Mouse (Mus musculus): ENCODE results near the gene Otoa. TPM values are rescaled to one million over a fixed set of nuclear protein-coding genes. Genes with fewer than 3 reads are reported as not detected.

The Otoa gene
- polyA plus RNA-seq, 1 experiment from 2014 or later: 0.04 TPM

- no peak for TF ChIP-seq CTCF (IDR thresholded peaks at IDR 0.05; ENCODE audit: low read depth)
- no peak for TF ChIP-seq EP300 (IDR thresholded peaks at IDR 0.05; ENCODE audit: low read depth)
- no peaks in the 10 kb centered on the region for H3K9me3 ChIP-seq (ENCODE audit: low read length)
- peaks cover 19% of the 10 kb centered on the region for H3K36me3 ChIP-seq (replicated peaks; ENCODE audit: insufficient read depth, low read length)
- peak overlapping the region; percentile 73 for H3K27ac ChIP-seq (ENCODE audit: low read depth)
- DNase-seq (no peak), ATAC-seq (no peak)
- no peaks in the 10 kb centered on the region for H3K4me1 ChIP-seq (ENCODE audit: insufficient read depth)
- WGBS (ENCODE audit: insufficient replicate concordance): 65% methylated on average over 5 of the region's 5 CpGs
- H3K27me3 ChIP-seq (ENCODE audit: insufficient read depth, low read length): no peaks in the 10 kb centered on the region
- peak overlapping the region; percentile 56 for H3K4me2 ChIP-seq (ENCODE audit: low read depth, low read length)
- peak overlapping the region; percentile 28 for H3K4me3 ChIP-seq (ENCODE audit: low read depth, low read length)
- 0 out of 2 replicates have a peak overlapping the region, but pooled peaks have one; percentile 26 for H3K9ac ChIP-seq (replicated peaks)
Observed at GRCm38 (mm10) chr7:121075416-121075815, 6.0 kb upstream of the Otoa start.

GRCm38 (mm10) chr7:121077311-121077710 lies 4.1 kb upstream of the Otoa start:
- ATAC-seq: no peak
- H3K4me3 ChIP-seq (ENCODE audit: low read depth, low read length): no peak overlapping the region
- H3K36me3 ChIP-seq (replicated peaks; ENCODE audit: insufficient read depth, low read length): peaks cover 8% of the 10 kb centered on the region
- H3K4me2 ChIP-seq (ENCODE audit: low read depth, low read length): no peak overlapping the region
- H3K9ac ChIP-seq (replicated peaks): no peak overlapping the region
- DNase-seq: no peak
- H3K27me3 ChIP-seq (ENCODE audit: insufficient read depth, low read length): no peaks in the 10 kb centered on the region
- H3K27ac ChIP-seq (ENCODE audit: low read depth): no peak overlapping the region
- H3K9me3 ChIP-seq (ENCODE audit: low read length): no peaks in the 10 kb centered on the region
- TF ChIP-seq EP300 (IDR thresholded peaks at IDR 0.05; ENCODE audit: low read depth) (no peak), CTCF (IDR thresholded peaks at IDR 0.05; ENCODE audit: low read depth) (no peak)
- H3K4me1 ChIP-seq (ENCODE audit: insufficient read depth): no peaks in the 10 kb centered on the region
- 88% methylated on average over 6 of the region's 6 CpGs for WGBS (ENCODE audit: insufficient replicate concordance)

- H3K9ac ChIP-seq (replicated peaks): no peak overlapping the region
- TF ChIP-seq EP300 (IDR thresholded peaks at IDR 0.05; ENCODE audit: low read depth): no peak
- TF ChIP-seq CTCF (IDR thresholded peaks at IDR 0.05; ENCODE audit: low read depth): peak; percentile 83
- no peaks in the 10 kb centered on the region for H3K27me3 ChIP-seq (ENCODE audit: insufficient read depth, low read length)
- no peak overlapping the region for H3K27ac ChIP-seq (ENCODE audit: low read depth)
- DNase-seq (peak; percentile 50), ATAC-seq (peak; percentile 47; the same call in 1 of the 2 replicates)
- peaks cover 8% of the 10 kb centered on the region for H3K36me3 ChIP-seq (replicated peaks; ENCODE audit: insufficient read depth, low read length)
- H3K4me1 ChIP-seq (ENCODE audit: insufficient read depth): no peaks in the 10 kb centered on the region
- no peak overlapping the region for H3K4me3 ChIP-seq (ENCODE audit: low read depth, low read length)
- WGBS (ENCODE audit: insufficient replicate concordance): 39% methylated on average over 5 of the region's 5 CpGs
- no peak overlapping the region for H3K4me2 ChIP-seq (ENCODE audit: low read depth, low read length)
- H3K9me3 ChIP-seq (ENCODE audit: low read length): no peaks in the 10 kb centered on the region
Observed at GRCm38 (mm10) chr7:121077829-121078228, 3.6 kb upstream of the Otoa start.

- no peak overlapping the region for H3K27ac ChIP-seq (ENCODE audit: low read depth)
- H3K4me1 ChIP-seq (ENCODE audit: insufficient read depth): no peaks in the 10 kb centered on the region
- DNase-seq (no peak), ATAC-seq (no peak)
- H3K4me3 ChIP-seq (ENCODE audit: low read depth, low read length): no peak overlapping the region
- peaks cover 4% of the 10 kb centered on the region for H3K36me3 ChIP-seq (replicated peaks; ENCODE audit: insufficient read depth, low read length)
- no peak overlapping the region for H3K4me2 ChIP-seq (ENCODE audit: low read depth, low read length)
- WGBS (ENCODE audit: insufficient replicate concordance): 83% methylated on average over 2 of the region's 2 CpGs
- TF ChIP-seq EP300 (IDR thresholded peaks at IDR 0.05; ENCODE audit: low read depth) (no peak), CTCF (IDR thresholded peaks at IDR 0.05; ENCODE audit: low read depth) (no peak)
- H3K27me3 ChIP-seq (ENCODE audit: insufficient read depth, low read length): no peaks in the 10 kb centered on the region
- H3K9ac ChIP-seq (replicated peaks): no peak overlapping the region
- no peaks in the 10 kb centered on the region for H3K9me3 ChIP-seq (ENCODE audit: low read length)
Observed at GRCm38 (mm10) chr7:121081816-121082215, 366 bp downstream of the Otoa start.

- Histone ChIP-seq H3K27ac (ENCODE audit: low read depth) (no peak overlapping the region), H3K27me3 (ENCODE audit: insufficient read depth, low read length) (no peaks in the 10 kb centered on the region), H3K4me1 (ENCODE audit: insufficient read depth) (no peaks in the 10 kb centered on the region), H3K9me3 (ENCODE audit: low read length) (no peaks in the 10 kb centered on the region), H3K4me2 (ENCODE audit: low read depth, low read length) (no peak overlapping the region), H3K36me3 (replicated peaks; ENCODE audit: insufficient read depth, low read length) (no peaks in the 10 kb centered on the region), H3K4me3 (ENCODE audit: low read depth, low read length) (no peak overlapping the region), H3K9ac (replicated peaks) (no peak overlapping the region)
- no peak for TF ChIP-seq EP300 (IDR thresholded peaks at IDR 0.05; ENCODE audit: low read depth)
- TF ChIP-seq CTCF (IDR thresholded peaks at IDR 0.05; ENCODE audit: low read depth): no peak
- WGBS (ENCODE audit: insufficient replicate concordance): 76% methylated on average over 9 of the region's 9 CpGs
- ATAC-seq (no peak), DNase-seq (no peak)
Observed at GRCm38 (mm10) chr7:121082949-121083513, 1.6 kb downstream of the Otoa start.

GRCm38 (mm10) chr7:121084840-121085453 lies 3.5 kb downstream of the Otoa start:
- H3K27ac ChIP-seq (ENCODE audit: low read depth): no peak overlapping the region
- H3K4me1 ChIP-seq (ENCODE audit: insufficient read depth): no peaks in the 10 kb centered on the region
- TF ChIP-seq CTCF (IDR thresholded peaks at IDR 0.05; ENCODE audit: low read depth) (no peak), EP300 (IDR thresholded peaks at IDR 0.05; ENCODE audit: low read depth) (no peak)
- H3K4me2 ChIP-seq (ENCODE audit: low read depth, low read length): no peak overlapping the region
- H3K27me3 ChIP-seq (ENCODE audit: insufficient read depth, low read length): no peaks in the 10 kb centered on the region
- DNase-seq (no peak), ATAC-seq (no peak)
- H3K4me3 ChIP-seq (ENCODE audit: low read depth, low read length): no peak overlapping the region
- H3K36me3 ChIP-seq (replicated peaks; ENCODE audit: insufficient read depth, low read length): no peaks in the 10 kb centered on the region
- no peaks in the 10 kb centered on the region for H3K9me3 ChIP-seq (ENCODE audit: low read length)
- WGBS (ENCODE audit: insufficient replicate concordance): 72% methylated on average over 8 of the region's 8 CpGs
- no peak overlapping the region for H3K9ac ChIP-seq (replicated peaks)
